Mouse (Mus musculus): ENCODE data around the gene Vapa.

DNA sequence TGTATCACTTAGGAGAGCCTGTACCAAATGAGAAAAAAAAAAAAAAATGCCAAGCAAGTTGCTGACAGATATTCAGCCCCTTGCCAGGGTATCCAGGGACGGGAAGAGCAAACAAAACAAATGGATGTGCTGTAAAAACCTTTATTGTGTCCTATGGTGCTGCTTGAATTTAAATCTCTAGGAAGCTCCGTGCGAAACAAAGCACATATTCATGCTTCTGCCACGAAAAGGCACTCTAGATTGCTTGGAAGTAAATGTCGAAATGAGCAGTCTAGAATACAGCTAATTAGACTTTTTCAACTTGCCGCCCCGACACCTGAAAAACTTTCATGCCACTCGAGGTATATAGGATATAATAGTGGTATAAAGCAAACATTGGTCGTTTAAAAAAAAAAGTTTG, 1.1 kb upstream of the Vapa start:
- TF ChIP-seq TAL1 (IDR thresholded peaks at IDR 0.05; ENCODE audit: low read length) = no peak
- TF ChIP-seq GATA1 (IDR thresholded peaks at IDR 0.05; ENCODE audit: low read length) = no peak
